Mouse (Mus musculus) lung, adult 10 weeks (tissue): ENCODE measurements around the gene Olfr453. TPM values are rescaled to one million over a fixed set of nuclear protein-coding genes. Genes with fewer than 3 reads are reported as not detected.

Source experiments
- polyA plus RNA-seq: library from polyadenylated mRNA; stranded (reverse); fragments of 350-450 nt; fragmentation: Illumina TruSeq; extraction: RNeasy Lipid Tissue Mini Kit (QIAGEN cat#74804); gene quantifications from one replicate; pipeline ENCODE4 v1.2.3, GENCODE M21; 2014; ENCODE audit warnings: low read depth, low replicate concordance; ENCODE audit not compliant: insufficient read depth

Gene Olfr453
- polyA plus RNA-seq: not detected

GRCm38 (mm10) chr6:42739071-42739470 is at the start of gene Olfr453:
Gene Olfr453 (plus strand): TSS chr6:42739371.

GRCm38 (mm10) chr6:42709291-42710211 is 29.6 kb upstream of the Olfr453 start, which contains the start of gene Tcaf1:
Gene Tcaf1 (minus strand): TSS chr6:42710088.

GRCm38 (mm10) chr6:42756104-42756503 is 16.9 kb downstream of the Olfr453 start, which contains the start of gene Olfr38:
Gene Olfr38 (plus strand): TSS chr6:42756404.

GRCm38 (mm10) chr6:42784793-42785192 is 45.6 kb downstream of the Olfr453 start, which contains the start of gene Olfr452:
Gene Olfr452 (plus strand): TSS chr6:42785093.

Other genes with a start within 250 kb of the Olfr453 start
- not detected for gene Olfr455, start 191.8 kb upstream of the Olfr453 start, polyA plus RNA-seq
- not detected for gene Tcaf3, start 141.7 kb upstream of the Olfr453 start, polyA plus RNA-seq
- 2.5 TPM for gene Tcaf2, start 94.1 kb upstream of the Olfr453 start, polyA plus RNA-seq
- gene Tcaf1, start 29.3 kb upstream of the Olfr453 start, polyA plus RNA-seq: 12.5 TPM
- gene Olfr38, start 17.0 kb downstream of the Olfr453 start, polyA plus RNA-seq: not detected
- not detected for gene Olfr452, start 45.7 kb downstream of the Olfr453 start, polyA plus RNA-seq
- gene Olfr450, start 72.6 kb downstream of the Olfr453 start, polyA plus RNA-seq: not detected
- gene Olfr449, start 95.0 kb downstream of the Olfr453 start, polyA plus RNA-seq: not detected
- gene Olfr448, start 151.1 kb downstream of the Olfr453 start, polyA plus RNA-seq: not detected
- gene Olfr447, start 169.5 kb downstream of the Olfr453 start, polyA plus RNA-seq: not detected
- not detected for gene Olfr446, start 182.0 kb downstream of the Olfr453 start, polyA plus RNA-seq
- not detected for gene Olfr444, start 209.7 kb downstream of the Olfr453 start, polyA plus RNA-seq